Mouse (Mus musculus): ENCODE measurements at regions not wholly inside any gene's neighbourhood (a gene's known extent, or its start where the extent isn't known, plus 50 kb on each side); places are given as distances from the start of the nearest gene placed in this dataset.
"Not testable (repeated sequence)": the region's sequence is repeated elsewhere in the genome, so short reads cannot be mapped to it uniquely, and the experiment has no call there.

GRCm38 (mm10) chr9:86101360-86102086, 259.3 kb downstream of the Tpbg start:
- 93% methylated on average over 8 of the region's 8 CpGs for WGBS
- H3K4me1 ChIP-seq: no peaks in the 10 kb centered on the region
- H3K36me3 ChIP-seq (replicated peaks): no peaks in the 10 kb centered on the region
- no peaks in the 10 kb centered on the region for H3K9me3 ChIP-seq
- DNase-seq (ENCODE audit: extremely low spot score, low spot score): no peak
- H3K27me3 ChIP-seq (ENCODE audit: poor library complexity, severe bottlenecking): no peaks in the 10 kb centered on the region
- no peak overlapping the region for H3K27ac ChIP-seq
- no peak overlapping the region for H3K4me3 ChIP-seq

GRCm38 (mm10) chr9:86103607-86104006, 261.4 kb downstream of the Tpbg start:
- 88% methylated on average over 3 of the region's 3 CpGs for WGBS
- no peaks in the 10 kb centered on the region for H3K36me3 ChIP-seq (replicated peaks)
- H3K9me3 ChIP-seq: no peaks in the 10 kb centered on the region
- H3K27me3 ChIP-seq (ENCODE audit: poor library complexity, severe bottlenecking): no peaks in the 10 kb centered on the region
- no peak overlapping the region for H3K27ac ChIP-seq
- H3K4me1 ChIP-seq: no peaks in the 10 kb centered on the region
- no peak overlapping the region for H3K4me3 ChIP-seq
- no peak for DNase-seq (ENCODE audit: extremely low spot score, low spot score)

DNA sequence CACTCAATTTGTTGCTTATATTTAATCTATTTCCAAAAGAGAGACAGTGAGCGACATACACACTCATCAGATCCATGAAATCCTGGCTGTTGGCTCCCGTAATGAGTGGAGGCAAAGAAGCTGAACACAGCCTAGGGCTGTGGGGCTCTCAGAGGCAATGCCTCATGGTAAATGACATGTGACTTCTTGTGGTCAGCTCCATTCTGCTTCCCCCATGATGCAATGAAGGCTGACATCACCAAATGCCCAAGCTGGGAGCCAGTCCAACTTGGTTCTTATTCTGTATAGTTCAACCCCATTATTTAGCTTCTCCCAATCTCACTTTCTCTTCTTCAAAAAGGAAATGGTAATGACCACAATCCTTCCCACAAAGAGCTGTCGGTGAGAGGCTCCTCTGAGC, 262.5 kb downstream of the Tpbg start:
- WGBS: 96% methylated on average over 3 of the region's 3 CpGs
- DNase-seq (ENCODE audit: extremely low spot score, low spot score): no peak
- no peaks in the 10 kb centered on the region for H3K36me3 ChIP-seq (replicated peaks)
- no peaks in the 10 kb centered on the region for H3K4me1 ChIP-seq
- H3K9me3 ChIP-seq: no peaks in the 10 kb centered on the region
- H3K27me3 ChIP-seq (ENCODE audit: poor library complexity, severe bottlenecking): no peaks in the 10 kb centered on the region
- H3K27ac ChIP-seq: no peak overlapping the region
- no peak overlapping the region for H3K4me3 ChIP-seq

DNA sequence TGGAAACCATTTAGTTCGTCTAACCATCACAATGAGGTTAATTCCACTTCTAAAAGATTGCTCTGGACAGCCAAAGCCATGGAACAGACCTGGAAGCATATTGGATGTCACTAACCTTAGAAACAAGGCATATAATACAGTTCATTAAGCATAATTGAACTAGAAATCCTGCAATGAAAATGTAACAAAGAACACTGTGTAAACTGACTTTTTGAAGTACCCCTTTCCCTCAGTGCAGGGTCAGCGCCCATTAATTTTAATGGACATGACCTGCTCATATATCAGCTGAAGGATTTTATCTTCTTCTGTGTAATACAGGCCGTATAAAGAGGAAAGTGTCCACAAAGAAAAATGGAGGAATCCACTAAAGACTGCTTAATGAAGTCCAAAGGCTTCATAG, 263.7 kb downstream of the Tpbg start:
- no peaks in the 10 kb centered on the region for H3K27me3 ChIP-seq (ENCODE audit: poor library complexity, severe bottlenecking)
- H3K36me3 ChIP-seq (replicated peaks): no peaks in the 10 kb centered on the region
- H3K4me3 ChIP-seq: no peak overlapping the region
- H3K27ac ChIP-seq: no peak overlapping the region
- DNase-seq (ENCODE audit: extremely low spot score, low spot score): no peak
- peaks cover 4% of the 10 kb centered on the region for H3K9me3 ChIP-seq
- WGBS: 82% methylated on average over 3 of the region's 3 CpGs
- no peaks in the 10 kb centered on the region for H3K4me1 ChIP-seq

GRCm38 (mm10) chr9:86109906-86110305, 267.7 kb downstream of the Tpbg start:
- H3K9me3 ChIP-seq: peaks cover 7% of the 10 kb centered on the region
- H3K4me3 ChIP-seq: no peak overlapping the region
- H3K36me3 ChIP-seq (replicated peaks): no peaks in the 10 kb centered on the region
- 81% methylated on average over 1 of the region's 1 CpGs for WGBS
- no peaks in the 10 kb centered on the region for H3K27me3 ChIP-seq (ENCODE audit: poor library complexity, severe bottlenecking)
- H3K27ac ChIP-seq: no peak overlapping the region
- no peak for DNase-seq (ENCODE audit: extremely low spot score, low spot score)
- no peaks in the 10 kb centered on the region for H3K4me1 ChIP-seq

DNA sequence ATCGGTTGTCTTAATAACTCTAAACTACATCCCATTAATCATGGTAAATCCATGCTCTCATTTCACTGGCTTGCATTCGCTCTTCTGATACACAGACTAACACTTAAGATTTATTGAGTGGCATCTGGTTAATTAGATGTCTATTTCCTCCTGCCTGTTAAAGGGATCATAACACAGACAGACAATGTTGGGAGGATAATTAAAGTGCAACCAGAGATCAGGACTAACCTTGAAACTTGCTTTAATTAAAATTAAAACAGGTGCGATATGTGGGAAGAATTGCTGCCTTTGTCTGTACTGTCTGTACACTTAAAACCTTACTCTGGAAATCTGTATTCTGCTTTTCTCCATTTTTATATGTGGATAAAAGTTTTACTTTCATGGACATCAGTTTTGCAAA, 277.2 kb downstream of the Tpbg start:
- Histone ChIP-seq H3K27me3 (ENCODE audit: poor library complexity, severe bottlenecking) (no peaks in the 10 kb centered on the region), H3K36me3 (replicated peaks) (no peaks in the 10 kb centered on the region), H3K4me3 (no peak overlapping the region), H3K27ac (no peak overlapping the region), H3K4me1 (no peaks in the 10 kb centered on the region), H3K9me3 (no peaks in the 10 kb centered on the region)
- DNase-seq (ENCODE audit: extremely low spot score, low spot score): no peak
- WGBS: 94% methylated on average over 3 of the region's 3 CpGs

- H3K4me3 ChIP-seq; H3K36me3 ChIP-seq (replicated peaks); H3K9me3 ChIP-seq; H3K27me3 ChIP-seq (ENCODE audit: poor library complexity, severe bottlenecking); H3K27ac ChIP-seq; H3K4me1 ChIP-seq; DNase-seq (ENCODE audit: extremely low spot score, low spot score): not testable (repeated sequence)
- 60% methylated on average over 1 of the region's 1 CpGs for WGBS
These were observed 293.4 kb downstream of the Tpbg start for GRCm38 (mm10) chr9:86135617-86136016.

DNA sequence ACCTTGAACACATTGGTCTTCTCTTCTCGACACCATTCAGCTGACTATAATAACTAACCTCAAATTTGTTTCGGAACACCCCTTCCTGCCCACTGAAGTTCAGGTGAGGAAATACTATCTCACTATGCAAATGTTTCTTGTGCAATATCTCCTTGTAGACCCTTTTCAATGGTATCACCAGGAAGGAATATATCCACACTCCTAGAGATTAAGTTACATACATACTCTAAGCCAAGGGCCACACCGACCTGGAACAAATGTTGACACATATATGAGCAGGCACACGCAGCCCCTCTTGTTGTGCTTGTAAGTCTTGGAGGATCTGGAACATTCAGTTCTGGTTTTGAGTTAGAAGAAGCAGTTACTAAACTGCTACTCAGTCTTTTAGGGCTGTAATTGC, 303.7 kb downstream of the Tpbg start:
- Histone ChIP-seq H3K36me3 (replicated peaks) (no peaks in the 10 kb centered on the region), H3K9me3 (no peaks in the 10 kb centered on the region), H3K4me1 (no peaks in the 10 kb centered on the region), H3K4me3 (no peak overlapping the region), H3K27me3 (ENCODE audit: poor library complexity, severe bottlenecking) (no peaks in the 10 kb centered on the region), H3K27ac (no peak overlapping the region)
- DNase-seq (ENCODE audit: extremely low spot score, low spot score): no peak
- 94% methylated on average over 4 of the region's 4 CpGs for WGBS

GRCm38 (mm10) chr9:86160316-86160715, 304.4 kb downstream of the Ube2cbp start:
- H3K27ac ChIP-seq: no peak overlapping the region
- no peak overlapping the region for H3K4me3 ChIP-seq
- H3K4me1 ChIP-seq: no peaks in the 10 kb centered on the region
- H3K9me3 ChIP-seq: no peaks in the 10 kb centered on the region
- H3K36me3 ChIP-seq (replicated peaks): no peaks in the 10 kb centered on the region
- DNase-seq (ENCODE audit: extremely low spot score, low spot score): no peak
- WGBS: 100% methylated on average over 1 of the region's 1 CpGs
- no peaks in the 10 kb centered on the region for H3K27me3 ChIP-seq (ENCODE audit: poor library complexity, severe bottlenecking)

GRCm38 (mm10) chr9:86166362-86167067, 298.2 kb downstream of the Ube2cbp start:
- Histone ChIP-seq H3K36me3 (replicated peaks) (no peaks in the 10 kb centered on the region), H3K27me3 (ENCODE audit: poor library complexity, severe bottlenecking) (no peaks in the 10 kb centered on the region), H3K4me3 (no peak overlapping the region), H3K4me1 (peaks cover 17% of the 10 kb centered on the region), H3K27ac (no peak overlapping the region), H3K9me3 (no peaks in the 10 kb centered on the region)
- no peak for DNase-seq (ENCODE audit: extremely low spot score, low spot score)
- WGBS: 77% methylated on average over 3 of the region's 3 CpGs

GRCm38 (mm10) chr9:86170756-86171155, 294.0 kb downstream of the Ube2cbp start:
- H3K27me3 ChIP-seq (ENCODE audit: poor library complexity, severe bottlenecking): no peaks in the 10 kb centered on the region
- 86% methylated on average over 2 of the region's 2 CpGs for WGBS
- no peak overlapping the region for H3K27ac ChIP-seq
- H3K9me3 ChIP-seq: no peaks in the 10 kb centered on the region
- H3K4me3 ChIP-seq: no peak overlapping the region
- peaks cover 17% of the 10 kb centered on the region for H3K4me1 ChIP-seq
- H3K36me3 ChIP-seq (replicated peaks): no peaks in the 10 kb centered on the region
- no peak for DNase-seq (ENCODE audit: extremely low spot score, low spot score)

- H3K4me3 ChIP-seq: no peak overlapping the region; the same call in 1 of the 2 replicates
- H3K9me3 ChIP-seq: no peaks in the 10 kb centered on the region
- peaks cover 55% of the 10 kb centered on the region for H3K27me3 ChIP-seq (ENCODE audit: poor library complexity, severe bottlenecking)
- H3K4me1 ChIP-seq: peaks cover 36% of the 10 kb centered on the region
- H3K27ac ChIP-seq: 0 out of 2 replicates have a peak overlapping the region, but pooled peaks have one; percentile 44
- H3K36me3 ChIP-seq (replicated peaks): no peaks in the 10 kb centered on the region
- 34% methylated on average over 11 of the region's 11 CpGs for WGBS
- DNase-seq (ENCODE audit: extremely low spot score, low spot score): peak; percentile 64
These were observed 277.7 kb downstream of the Ube2cbp start for GRCm38 (mm10) chr9:86186751-86187747.

Measured in forebrain, embryonic 10.5 days (tissue).